Mouse (Mus musculus) heart, postnatal 0 days (tissue): ENCODE results near the gene Dars2. TPM values are rescaled to one million over a fixed set of nuclear protein-coding genes. Genes with fewer than 3 reads are reported as not detected.

ENCODE experiments used
- ATAC-seq: fragments of 200-750 bp; cut with Nextera tagmentation; 2 replicates; pipeline ENCODE4 v1.8.0; 2017; ENCODE audit warnings: low read depth, moderate number of reproducible peaks, moderate library complexity; ENCODE audit not compliant: insufficient read depth
- DNase-seq: peaks from one replicate; pipeline ENCODE4 v3.0.0-alpha.2; 2016; ENCODE audit warnings: low spot score
- H3K27ac ChIP-seq: fragments of 300-500 bp; sonication (generic); 2 replicates; pipeline ENCODE4 v1.5.1; 2014; ENCODE audit warnings: low read depth, mild to moderate bottlenecking
- H3K27me3 ChIP-seq: fragments of 300-500 bp; sonication (generic); 2 replicates; pipeline ENCODE4 v1.6.1; 2014; ENCODE audit warnings: low read length, mixed read lengths; ENCODE audit not compliant: control insufficient read depth, insufficient read depth
- H3K36me3 ChIP-seq: fragments of 300-500 bp; sonication (generic); replicated peaks from 2 replicates; pipeline ENCODE4 v1.6.1; 2014; ENCODE audit warnings: low read length, mixed read lengths; ENCODE audit not compliant: control insufficient read depth, insufficient read depth
- H3K4me1 ChIP-seq: fragments of 300-500 bp; sonication (generic); 2 replicates; pipeline ENCODE4 v1.6.1; 2014; ENCODE audit warnings: antibody characterized with exemption; ENCODE audit not compliant: control insufficient read depth, insufficient read depth
- H3K4me2 ChIP-seq: fragments of 300-500 bp; sonication (generic); 2 replicates; pipeline ENCODE4 v1.6.1; 2014; ENCODE audit warnings: low read depth, mild to moderate bottlenecking, low read length, moderate library complexity
- H3K4me3 ChIP-seq: fragments of 300-500 bp; sonication (generic); 2 replicates; pipeline ENCODE4 v1.5.1; 2014; ENCODE audit warnings: low read depth, low read length
- H3K9ac ChIP-seq: fragments of 300-500 bp; sonication (generic); replicated peaks from 2 replicates; pipeline ENCODE4 v1.6.1; 2014; ENCODE audit warnings: low read depth, low read length, mixed read lengths
- H3K9me3 ChIP-seq: fragments of 300-500 bp; sonication (generic); replicated peaks from 2 replicates; pipeline ENCODE4 v1.6.1; 2016; ENCODE audit warnings: low read length; ENCODE audit not compliant: control insufficient read depth
- CTCF ChIP-seq: IDR thresholded peaks from 2 replicates; pipeline ENCODE4 v1.5.1; 2016; ENCODE audit warnings: antibody characterized with exemption, control low read depth, low read depth
- EP300 ChIP-seq: IDR thresholded peaks from 2 replicates; pipeline ENCODE4 v1.6.1; 2016; ENCODE audit warnings: antibody characterized with exemption, low read depth
- WGBS: fragments of 180-500 bp; shearing (Covaris S2); extraction: QIAGEN DNeasy Blood & Tissue Kit; methylation state at CpG from one replicate; pipeline ENCODE4 v1.1.7; 2014; 5-methylcytosine and 5-hydroxymethylcytosine counted together
- polyA plus RNA-seq: library from polyadenylated mRNA; unstranded; fragments of >200 nt; fragmentation: Nextera tagmentation; extraction: Ambion mirVana; gene quantifications from 2 replicates; pipeline ENCODE4 v1.2.1, GENCODE M21; 2015
- total RNA-seq: library from RNA; depleted of rRNA; stranded (reverse); fragments of >200 nt; gene quantifications from 2 replicates; pipeline ENCODE4 v1.2.3, GENCODE M21; 2014; ENCODE audit warnings: low replicate concordance

The Dars2 gene
- total and polyA plus RNA-seq, 2 experiments from 2014 or later = 16.3 to 17.4 TPM

DNA sequence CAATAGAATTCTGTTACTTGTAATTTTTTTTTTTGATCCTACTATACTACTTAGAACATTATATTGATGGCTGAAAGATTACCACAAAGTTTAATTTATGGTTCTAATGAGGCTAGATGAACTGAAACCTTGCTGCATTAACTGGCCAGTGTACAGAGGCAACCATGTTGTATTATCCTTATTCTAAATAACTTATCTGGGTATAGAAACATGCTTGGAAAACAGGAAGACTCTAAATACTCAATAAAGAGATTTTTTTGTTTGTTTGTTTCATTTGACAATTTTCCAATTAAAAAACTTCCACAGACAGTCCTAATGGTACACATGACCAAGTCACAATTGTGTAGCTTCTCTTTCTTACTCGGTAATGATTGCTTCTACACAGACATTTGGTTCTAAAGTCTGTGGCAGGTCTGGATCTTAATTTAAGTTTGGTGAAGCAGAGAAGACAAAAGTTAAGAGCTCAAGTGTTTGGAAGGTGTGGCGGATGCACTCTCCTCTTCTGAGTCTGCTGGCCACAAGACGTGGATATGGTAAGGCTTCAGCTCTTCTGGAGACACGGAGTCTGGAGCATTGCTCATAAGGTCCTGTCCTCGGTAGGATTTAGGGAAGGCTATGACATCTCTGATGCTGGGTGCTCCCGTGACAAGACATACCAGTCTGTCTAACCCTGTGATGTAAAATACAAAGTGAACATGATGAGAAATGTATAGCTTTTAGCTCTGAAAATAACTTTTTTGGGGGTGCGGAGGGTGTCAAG is 29.0 kb downstream of the Dars2 start:
- no peak overlapping the region for H3K27ac ChIP-seq
- no peak for ATAC-seq
- H3K4me2 ChIP-seq = no peak overlapping the region
- no peak for TF ChIP-seq CTCF
- TF ChIP-seq EP300 = no peak
- H3K9me3 ChIP-seq = no peaks in the 10 kb centered on the region
- no peak for DNase-seq
- peaks cover 11% of the 10 kb centered on the region; the same call in 1 of the 2 replicates for H3K4me1 ChIP-seq
- WGBS = 90% methylated on average over 7 of the region's 7 CpGs
- no peaks in the 10 kb centered on the region for H3K27me3 ChIP-seq
- H3K9ac ChIP-seq = no peak overlapping the region
- H3K36me3 ChIP-seq = peaks cover 37% of the 10 kb centered on the region
- no peak overlapping the region for H3K4me3 ChIP-seq

DNA sequence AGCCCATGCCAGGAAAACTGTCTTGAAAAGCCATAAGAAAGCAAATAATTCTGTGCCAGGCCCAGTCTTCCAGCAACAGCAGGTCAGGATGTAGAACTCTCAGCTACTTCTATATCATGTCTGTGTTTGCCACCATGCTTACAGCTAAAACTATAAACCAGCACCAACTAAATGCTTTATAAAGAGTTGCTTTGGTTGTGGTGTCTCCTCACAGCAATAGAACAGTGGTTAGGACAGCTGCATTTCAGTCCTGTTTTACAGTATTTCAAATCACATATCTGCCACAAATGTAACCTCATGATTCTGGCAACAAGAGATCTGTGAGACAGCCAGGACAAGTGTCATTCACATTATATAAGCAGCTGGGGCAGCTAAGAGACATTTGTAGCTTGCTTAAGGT is 29.6 kb downstream of the Dars2 start:
- DNase-seq = no peak
- no peaks in the 10 kb centered on the region for H3K27me3 ChIP-seq
- H3K4me2 ChIP-seq = no peak overlapping the region
- H3K27ac ChIP-seq = no peak overlapping the region
- TF ChIP-seq CTCF (no peak), EP300 (no peak)
- no peak overlapping the region for H3K4me3 ChIP-seq
- H3K9me3 ChIP-seq = no peaks in the 10 kb centered on the region
- H3K9ac ChIP-seq = no peak overlapping the region
- H3K36me3 ChIP-seq = peaks cover 36% of the 10 kb centered on the region
- peaks cover 14% of the 10 kb centered on the region; the same call in 1 of the 2 replicates for H3K4me1 ChIP-seq
- no peak for ATAC-seq

DNA sequence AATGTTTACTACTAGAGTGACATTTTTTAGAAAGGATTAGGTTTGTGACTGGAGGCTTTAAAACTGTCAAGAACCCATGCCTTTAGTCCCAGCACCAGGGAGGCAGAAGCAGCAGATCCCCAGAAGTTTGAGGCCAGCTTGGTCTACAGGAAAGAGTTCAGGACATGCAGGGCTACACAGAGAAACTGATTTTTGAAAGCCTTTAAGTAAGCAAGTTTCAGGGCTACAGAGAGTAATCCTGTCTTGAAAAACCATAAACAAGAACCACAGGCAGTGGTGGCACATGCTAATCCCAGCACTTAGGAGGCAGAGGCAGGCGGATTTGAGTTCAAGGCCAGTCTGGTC is 30.1 kb downstream of the Dars2 start:
- ATAC-seq (no peak), DNase-seq (no peak)
- H3K4me3 ChIP-seq = no peak overlapping the region
- H3K9me3 ChIP-seq = no peaks in the 10 kb centered on the region
- no peak overlapping the region for H3K4me2 ChIP-seq
- WGBS = 73% methylated on average over 1 of the region's 1 CpGs
- peaks cover 14% of the 10 kb centered on the region; the same call in 1 of the 2 replicates for H3K4me1 ChIP-seq
- no peaks in the 10 kb centered on the region for H3K27me3 ChIP-seq
- H3K9ac ChIP-seq = no peak overlapping the region
- peaks cover 32% of the 10 kb centered on the region for H3K36me3 ChIP-seq
- TF ChIP-seq EP300 (no peak), CTCF (no peak)
- H3K27ac ChIP-seq = peak overlapping the region; percentile 61

DNA sequence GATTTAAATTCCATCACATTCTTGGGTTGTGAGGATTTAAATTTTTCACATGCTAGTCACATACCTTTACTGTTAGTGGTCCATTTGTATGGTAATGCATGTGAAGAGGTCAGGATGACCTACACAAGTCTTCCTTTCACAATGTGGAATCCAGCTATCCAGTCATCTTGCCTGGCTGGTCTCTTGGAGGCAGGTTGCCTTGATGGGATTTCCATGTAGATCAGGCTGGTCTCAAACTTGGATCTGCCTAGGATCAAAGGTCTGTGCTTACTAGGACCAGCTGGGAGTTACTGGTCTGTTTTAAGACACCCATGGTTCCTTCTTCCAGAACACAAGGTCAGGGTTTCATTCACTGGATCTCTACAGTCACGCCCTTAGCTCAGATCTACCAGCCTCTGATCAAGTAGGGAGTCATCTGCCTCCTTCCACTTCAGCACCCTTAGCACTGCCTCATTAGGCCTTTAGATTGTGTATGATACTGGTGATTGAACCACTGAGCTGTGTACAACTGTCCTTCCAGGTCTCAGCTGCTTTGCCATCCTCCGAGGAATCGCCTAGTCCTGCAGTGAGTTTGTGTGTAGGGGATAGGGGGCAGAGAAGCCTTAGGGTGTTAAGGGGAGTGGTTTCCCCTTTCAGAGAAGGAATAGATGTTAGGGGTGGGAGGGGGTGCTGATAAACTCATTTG is 30.6 kb downstream of the Dars2 start:
- no peak for ATAC-seq

DNA sequence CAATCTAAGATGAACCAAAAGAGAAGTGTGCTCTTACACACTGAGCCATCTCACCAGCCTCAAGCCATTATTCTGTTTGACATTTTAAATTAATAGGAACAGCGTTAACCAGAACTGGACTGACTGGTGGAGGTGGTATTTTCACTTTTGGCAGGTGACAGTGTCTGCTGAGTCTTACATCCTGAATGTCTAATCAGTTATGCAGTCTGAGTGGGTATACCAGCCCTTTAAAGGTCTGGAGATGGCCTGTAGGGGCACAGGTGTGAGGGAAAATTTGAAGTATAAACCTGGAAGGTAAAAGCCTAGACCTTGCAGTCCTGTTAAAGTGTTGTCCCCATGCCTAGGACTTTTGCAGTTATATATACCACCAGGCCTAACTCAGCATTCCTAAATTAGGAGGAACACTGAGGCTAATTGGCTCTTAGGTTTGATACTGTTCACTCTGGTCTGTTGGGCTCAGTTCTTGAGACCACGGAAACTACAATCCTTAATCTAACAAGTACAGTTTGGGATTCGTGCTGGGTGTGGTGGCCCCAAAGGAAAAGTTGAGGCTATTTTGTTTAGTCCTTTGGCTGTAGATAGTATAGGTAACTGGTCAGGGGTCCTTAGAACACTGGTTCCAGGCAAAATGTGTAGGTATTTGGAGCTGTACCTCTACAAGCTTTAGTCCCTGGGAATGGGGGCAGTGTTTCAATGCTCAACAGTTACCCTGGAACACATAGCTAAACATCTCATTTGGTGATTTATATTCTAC is 31.3 kb downstream of the Dars2 start:
- TF ChIP-seq EP300 (no peak), CTCF (no peak)
- Histone ChIP-seq H3K27me3 (no peaks in the 10 kb centered on the region), H3K36me3 (peaks cover 24% of the 10 kb centered on the region), H3K4me3 (no peak overlapping the region), H3K9ac (no peak overlapping the region), H3K27ac (peak overlapping the region; percentile 61; the same call in 1 of the 2 replicates), H3K9me3 (no peaks in the 10 kb centered on the region), H3K4me1 (peaks cover 14% of the 10 kb centered on the region; the same call in 1 of the 2 replicates), H3K4me2 (no peak overlapping the region)
- 29% methylated on average over 3 of the region's 3 CpGs for WGBS
- DNase-seq = no peak
- ATAC-seq = no peak

More for the DNA sequence above, 30.6 kb downstream of the Dars2 start:
- Histone ChIP-seq H3K4me3 (no peak overlapping the region), H3K9ac (no peak overlapping the region), H3K27ac (peak overlapping the region; percentile 61), H3K36me3 (peaks cover 27% of the 10 kb centered on the region), H3K27me3 (no peaks in the 10 kb centered on the region), H3K4me1 (peaks cover 14% of the 10 kb centered on the region; the same call in 1 of the 2 replicates), H3K9me3 (no peaks in the 10 kb centered on the region), H3K4me2 (no peak overlapping the region)
- TF ChIP-seq CTCF (no peak), EP300 (no peak)
- WGBS = 36% methylated on average over 3 of the region's 3 CpGs
- DNase-seq = no peak
